In genomic region chr15:102788846-102789518, GRCm38 (mm10) we compare ENCODE assay signal across 12 mouse cellular contexts.
DNase-seq lines count a peak whose midpoint lies in the region; ATAC-seq lines count a peak whose summit lies in the region.
"Had no signal": no experiment of that assay in that cellular context is flagged by ENCODE, and none has a peak within 500 bp of the region (broad histone marks: within the 10 kb centered on the region; RNA-seq: fewer than 3 reads in every experiment).

No protein-coding gene starts in this region.

- DNase-seq in embryonic facial prominence, embryonic 11.5 days (ENCODE audit: low spot score): peak; percentile 13
- peak; percentile 64 for DNase-seq in mesoderm, embryonic 11.5 days (ENCODE audit: low read depth, low spot score)
- DNase-seq in right cerebral cortex, postnatal 10 days (ENCODE audit: low spot score in 2 of 2): peak; percentile 87 to 96
- DNase-seq in heart, adult 11 months: no peak
- no peak for DNase-seq in heart, postnatal 10 days
- no peak for DNase-seq in kidney, postnatal 36 days
- DNase-seq: cerebellum, adult 2 months had no signal

- H3K9me3 ChIP-seq in embryonic facial prominence, embryonic 11.5 days (replicated peaks; ENCODE audit: control insufficient read depth, low read length): no peaks in the 10 kb centered on the region
- H3K9me3 ChIP-seq in hindbrain, embryonic 13.5 days: no peaks in the 10 kb centered on the region
- H3K9me3 ChIP-seq: heart, embryonic 13.5 days; limb, embryonic 12.5 days had no signal

- no peak overlapping the region for H3K4me3 ChIP-seq in embryonic facial prominence, embryonic 11.5 days (ENCODE audit: low read depth, low read length)
- H3K4me3 ChIP-seq in hindbrain, embryonic 13.5 days: peak overlapping the region; percentile 24
- H3K4me3 ChIP-seq: heart, embryonic 13.5 days; limb, embryonic 12.5 days; myocyte had no signal

- no peak overlapping the region for H3K9ac ChIP-seq in embryonic facial prominence, embryonic 11.5 days (replicated peaks; ENCODE audit: low read length)
- H3K9ac ChIP-seq in hindbrain, embryonic 13.5 days: peak overlapping the region; percentile 65
- H3K9ac ChIP-seq: heart, embryonic 13.5 days; limb, embryonic 12.5 days had no signal

- peaks cover 2% of the 10 kb centered on the region; the same call in 1 of the 2 replicates for H3K27me3 ChIP-seq in embryonic facial prominence, embryonic 11.5 days (ENCODE audit: control insufficient read depth, insufficient read depth, low read length)
- 0 out of 2 replicates have a peak, but pooled peaks cover 2% of the 10 kb centered on the region for H3K27me3 ChIP-seq in hindbrain, embryonic 13.5 days

- ATAC-seq in embryonic facial prominence, embryonic 11.5 days (replicated peaks; ENCODE audit: insufficient number of reproducible peaks, low FRiP score, low TSS enrichment, low read depth): peak; percentile 59; the same call in 1 of the 2 replicates
- peak; percentile 96 for ATAC-seq in hindbrain, embryonic 13.5 days (ENCODE audit: low FRiP score)
- ATAC-seq in cerebellum, adult (ENCODE audit: insufficient number of reproducible peaks, low FRiP score, low TSS enrichment): no peak

- H3K27ac ChIP-seq in embryonic facial prominence, embryonic 11.5 days (replicated peaks; ENCODE audit: low read depth, low read length): no peak overlapping the region
- peak overlapping the region; percentile 97 for H3K27ac ChIP-seq in hindbrain, embryonic 13.5 days
- H3K27ac ChIP-seq: heart, embryonic 13.5 days; limb, embryonic 12.5 days had no signal

- no peaks in the 10 kb centered on the region for H3K36me3 ChIP-seq in embryonic facial prominence, embryonic 11.5 days (replicated peaks; ENCODE audit: control insufficient read depth, insufficient read depth, low read depth, low read length)
- no peaks in the 10 kb centered on the region for H3K36me3 ChIP-seq in hindbrain, embryonic 13.5 days
- H3K36me3 ChIP-seq: heart, embryonic 13.5 days; limb, embryonic 12.5 days had no signal

- intact Hi-C loops in heart, postnatal 10 days (cut with DNase I): no loop called here

- no peak overlapping the region for H3K4me2 ChIP-seq in embryonic facial prominence, embryonic 11.5 days (ENCODE audit: low read depth, low read length)
- peak overlapping the region; percentile 48 for H3K4me2 ChIP-seq in hindbrain, embryonic 13.5 days
- H3K4me2 ChIP-seq: heart, embryonic 13.5 days; limb, embryonic 12.5 days had no signal

- no peaks in the 10 kb centered on the region for H3K4me1 ChIP-seq in embryonic facial prominence, embryonic 11.5 days (ENCODE audit: control insufficient read depth, insufficient read depth, low read length)
- peaks cover 43% of the 10 kb centered on the region for H3K4me1 ChIP-seq in hindbrain, embryonic 13.5 days (replicated peaks)
- H3K4me1 ChIP-seq: heart, embryonic 13.5 days had no signal

- 41% methylated on average over 7 of the region's 7 CpGs for WGBS in embryonic facial prominence, embryonic 11.5 days
- WGBS in hindbrain, embryonic 13.5 days: 17% methylated on average over 7 of the region's 7 CpGs

Comparison
In these comparisons a context has a peak if more than half of its experiments do, and no peak if none do; other contexts are left out.
1. DNase-seq: peak in embryonic facial prominence, embryonic 11.5 days (single experiment), mesoderm, embryonic 11.5 days (single experiment) and right cerebral cortex, postnatal 10 days (2 of 2); none in heart, adult 11 months (single experiment), heart, postnatal 10 days (0 of 2) and kidney, postnatal 36 days (0 of 2).